Mouse (Mus musculus) neural tube, embryonic 13.5 days (tissue): ENCODE data around the gene Hoxa7. TPM values are rescaled to one million over a fixed set of nuclear protein-coding genes. Genes with fewer than 3 reads are reported as not detected.
A peak's percentile ranks its signal among the peaks of the same experiment; 100 is the strongest.

Experiments used
- ATAC-seq: fragments of 200-750 bp; cut with Nextera tagmentation; 2 replicates; pipeline ENCODE4 v1.8.0; 2017; ENCODE audit warnings: low read depth, mild to moderate bottlenecking, moderate TSS enrichment, moderate library complexity
- H3K27ac ChIP-seq: fragments of 300-500 bp; sonication (generic); replicated peaks from 2 replicates; pipeline ENCODE4 v1.5.1; 2015; ENCODE audit warnings: moderate library complexity, mild to moderate bottlenecking, inconsistent platforms
- H3K27me3 ChIP-seq: fragments of 300-500 bp; sonication (generic); 2 replicates; pipeline ENCODE4 v1.6.1; 2015; ENCODE audit warnings: mild to moderate bottlenecking, inconsistent platforms
- H3K36me3 ChIP-seq: fragments of 300-500 bp; sonication (generic); 2 replicates; pipeline ENCODE4 v1.6.1; 2015; ENCODE audit warnings: mild to moderate bottlenecking, inconsistent platforms
- H3K4me1 ChIP-seq: fragments of 300-500 bp; sonication (generic); replicated peaks from 2 replicates; pipeline ENCODE4 v1.6.1; 2015; ENCODE audit warnings: inconsistent platforms
- H3K4me2 ChIP-seq: fragments of 300-500 bp; sonication (generic); 2 replicates; pipeline ENCODE4 v1.6.1; 2015; ENCODE audit warnings: inconsistent platforms, mild to moderate bottlenecking, moderate library complexity
- H3K4me3 ChIP-seq: fragments of 300-500 bp; sonication (generic); 2 replicates; pipeline ENCODE4 v1.5.1; 2015; ENCODE audit warnings: mild to moderate bottlenecking, inconsistent platforms
- H3K9ac ChIP-seq: fragments of 300-500 bp; sonication (generic); 2 replicates; pipeline ENCODE4 v1.6.1; 2015; ENCODE audit warnings: moderate library complexity, mild to moderate bottlenecking, inconsistent platforms
- H3K9me3 ChIP-seq: fragments of 300-500 bp; sonication (generic); 2 replicates; pipeline ENCODE4 v1.6.1; 2016; ENCODE audit warnings: inconsistent platforms
- WGBS: fragments of 180-500 bp; shearing (Covaris S2); methylation state at CpG from one replicate; pipeline ENCODE4 v1.1.7; 2015; 5-methylcytosine and 5-hydroxymethylcytosine counted together
- polyA plus RNA-seq: library from polyadenylated mRNA; unstranded; fragments of >200 nt; fragmentation: Nextera tagmentation; extraction: Ambion mirVana; gene quantifications from 2 replicates; pipeline ENCODE4 v1.2.1, GENCODE M21; 2015

Gene Hoxa7
- polyA plus RNA-seq, 1 experiment from 2014 or later = 125 TPM

DNA sequence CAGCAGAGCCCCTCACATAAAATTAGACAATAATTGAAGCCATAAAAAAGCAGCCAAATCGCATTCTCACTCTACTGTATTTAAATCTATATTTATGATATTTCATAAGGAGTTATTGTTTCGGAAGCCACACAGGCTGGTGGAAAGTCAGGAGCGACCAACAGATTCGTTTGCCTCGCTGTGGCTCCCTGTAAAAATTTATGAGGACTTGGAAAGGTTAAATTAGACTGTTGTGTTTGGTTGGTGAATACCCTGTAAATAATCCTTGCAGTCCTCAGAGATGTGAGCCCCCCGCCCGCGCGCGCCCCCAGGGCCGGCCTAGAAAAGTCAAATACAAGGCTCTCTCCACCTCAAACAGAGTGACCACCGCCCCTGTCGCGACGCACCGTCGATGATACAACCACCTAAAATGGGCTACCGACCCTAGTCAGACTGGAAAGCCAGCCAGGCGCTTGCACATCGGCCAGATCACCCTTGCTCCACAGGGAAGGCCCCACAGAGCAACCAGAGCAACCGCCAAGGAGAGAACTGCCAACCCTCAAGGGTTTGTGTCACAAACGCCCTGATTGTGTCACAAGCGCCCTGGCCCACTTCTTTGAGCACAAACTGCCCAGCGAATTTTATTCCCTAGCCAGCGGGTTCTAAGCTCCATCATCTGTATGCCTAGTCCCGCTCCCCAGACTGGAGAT, 5.1 kb upstream of the Hoxa7 start:
- H3K27me3 ChIP-seq = no peaks in the 10 kb centered on the region
- peak overlapping the region; percentile 100 for H3K27ac ChIP-seq
- H3K4me3 ChIP-seq = peak overlapping the region; percentile 96
- ATAC-seq = peak; percentile 15; the same call in 1 of the 2 replicates
- peak overlapping the region; percentile 100 for H3K9ac ChIP-seq
- no peaks in the 10 kb centered on the region for H3K36me3 ChIP-seq
- 4% methylated on average over 26 of the region's 26 CpGs for WGBS
- H3K4me2 ChIP-seq = peak overlapping the region; percentile 97
- peaks cover 30% of the 10 kb centered on the region for H3K4me1 ChIP-seq
- H3K9me3 ChIP-seq = no peaks in the 10 kb centered on the region

DNA sequence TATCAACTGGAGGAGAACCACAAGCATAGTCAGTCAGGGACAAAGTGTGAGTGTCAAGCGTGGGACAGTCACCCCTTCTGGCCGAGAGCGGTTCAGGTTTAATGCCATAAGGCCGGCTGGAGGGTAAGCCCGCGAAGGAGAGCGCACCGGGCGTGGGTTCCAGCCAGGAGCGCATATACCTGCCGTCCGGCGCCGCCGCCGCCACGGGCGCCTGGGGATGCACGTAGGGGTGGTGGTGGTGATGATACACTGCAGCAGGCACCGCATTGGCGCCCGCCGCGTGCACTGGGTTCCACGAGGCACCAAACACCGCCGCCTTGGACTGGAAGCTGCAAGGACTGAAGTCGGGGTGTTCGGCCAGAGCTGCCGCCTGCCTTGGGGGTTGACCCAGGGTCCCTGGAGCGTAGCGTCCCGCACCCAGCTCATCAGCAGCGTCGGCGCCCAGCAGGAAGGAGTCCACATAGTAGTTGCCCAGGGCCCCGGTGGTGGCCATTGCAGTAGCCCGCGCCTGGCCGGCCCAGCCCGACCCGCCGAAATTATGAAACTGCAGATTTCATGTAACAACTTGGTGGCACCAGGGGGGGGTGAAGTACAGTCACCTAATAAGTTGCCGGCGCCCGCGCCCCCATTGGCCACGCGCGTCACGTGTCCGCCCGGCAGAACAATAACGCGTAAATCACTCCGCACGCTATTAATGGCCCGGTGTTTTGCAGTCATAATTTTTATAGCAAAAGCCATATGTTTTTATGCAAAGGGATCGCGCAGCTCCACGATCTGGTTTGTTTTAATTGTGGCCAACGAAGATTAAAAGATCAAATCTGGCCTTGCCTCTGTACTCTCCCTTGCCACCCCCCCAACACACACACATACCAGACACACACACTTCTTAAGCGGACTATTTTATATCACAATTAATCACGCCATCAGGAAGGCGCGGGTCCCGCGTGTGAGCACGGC, 4.2 kb upstream of the Hoxa7 start:
- peak; percentile 57 for ATAC-seq
- no peaks in the 10 kb centered on the region for H3K27me3 ChIP-seq
- peak overlapping the region; percentile 97 for H3K4me2 ChIP-seq
- peak overlapping the region; percentile 100 for H3K9ac ChIP-seq
- WGBS = under 1% methylated on average over 69 of the region's 69 CpGs
- H3K4me3 ChIP-seq = peak overlapping the region; percentile 96
- H3K27ac ChIP-seq = peak overlapping the region; percentile 100
- peaks cover 35% of the 10 kb centered on the region for H3K4me1 ChIP-seq
- no peaks in the 10 kb centered on the region for H3K36me3 ChIP-seq
- no peaks in the 10 kb centered on the region for H3K9me3 ChIP-seq

GRCm38 (mm10) chr6:52224895-52225611, 3.4 kb upstream of the Hoxa7 start:
- Histone ChIP-seq H3K36me3 (no peaks in the 10 kb centered on the region), H3K27ac (peak overlapping the region; percentile 100), H3K9me3 (no peaks in the 10 kb centered on the region), H3K27me3 (no peaks in the 10 kb centered on the region), H3K9ac (peak overlapping the region; percentile 100), H3K4me3 (peak overlapping the region; percentile 96), H3K4me2 (peak overlapping the region; percentile 97), H3K4me1 (peaks cover 42% of the 10 kb centered on the region)
- ATAC-seq = no peak
- under 1% methylated on average over 36 of the region's 36 CpGs for WGBS

DNA sequence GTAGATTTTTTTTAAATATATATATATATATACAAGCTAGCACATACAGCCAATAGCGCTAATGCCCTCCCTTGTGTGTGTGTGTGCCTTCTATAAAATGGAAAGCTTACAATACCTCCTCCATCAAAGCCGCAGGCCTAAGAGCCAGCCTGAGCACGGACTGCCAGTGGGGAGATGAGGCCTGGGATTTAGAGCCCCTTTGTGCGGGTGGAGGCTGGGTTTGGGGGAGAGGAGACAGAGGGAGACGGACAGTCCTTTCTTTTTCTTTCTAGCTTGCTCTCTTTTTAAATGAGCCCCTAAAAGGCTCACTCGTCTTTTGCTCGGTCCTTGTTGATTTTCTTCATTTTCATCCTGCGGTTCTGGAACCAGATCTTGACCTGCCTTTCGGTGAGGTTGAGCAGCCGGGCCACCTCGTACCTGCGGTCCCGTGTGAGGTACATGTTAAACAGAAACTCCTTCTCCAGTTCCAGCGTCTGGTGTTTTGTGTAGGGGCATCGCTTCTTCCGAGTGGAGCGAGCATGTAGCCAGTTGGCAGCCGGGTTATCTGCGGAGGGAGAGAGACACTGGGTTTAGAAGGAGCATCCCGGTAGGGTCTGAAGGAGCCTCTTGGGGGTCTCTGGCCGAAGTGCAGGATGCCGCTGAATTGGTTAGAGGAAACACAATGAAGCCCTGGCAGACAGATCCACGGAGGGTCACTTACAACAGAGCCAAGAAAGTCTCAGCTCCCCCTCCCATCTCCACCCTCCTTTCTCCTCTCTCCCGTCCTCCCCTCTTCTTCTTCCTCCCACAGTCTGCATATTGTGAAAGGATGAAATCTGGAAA, 2.5 kb upstream of the Hoxa7 start:
- peak overlapping the region; percentile 100 for H3K27ac ChIP-seq

GRCm38 (mm10) chr6:52222729-52223128, 1.1 kb upstream of the Hoxa7 start:
- H3K4me1 ChIP-seq = peaks cover 57% of the 10 kb centered on the region
- no peaks in the 10 kb centered on the region for H3K36me3 ChIP-seq
- H3K9me3 ChIP-seq = no peaks in the 10 kb centered on the region
- peak overlapping the region; percentile 100 for H3K9ac ChIP-seq
- H3K27me3 ChIP-seq = no peaks in the 10 kb centered on the region
- peak overlapping the region; percentile 97 for H3K4me2 ChIP-seq
- no peak for ATAC-seq
- H3K4me3 ChIP-seq = peak overlapping the region; percentile 96
- WGBS = 7% methylated on average over 13 of the region's 13 CpGs
- peak overlapping the region; percentile 100 for H3K27ac ChIP-seq

More for the DNA sequence above, 2.5 kb upstream of the Hoxa7 start:
- Histone ChIP-seq H3K36me3 (no peaks in the 10 kb centered on the region), H3K27me3 (no peaks in the 10 kb centered on the region), H3K9me3 (no peaks in the 10 kb centered on the region), H3K4me2 (peak overlapping the region; percentile 97), H3K9ac (peak overlapping the region; percentile 100), H3K4me1 (peaks cover 51% of the 10 kb centered on the region), H3K4me3 (peak overlapping the region; percentile 96)
- ATAC-seq = no peak
- 1% methylated on average over 24 of the region's 24 CpGs for WGBS

DNA sequence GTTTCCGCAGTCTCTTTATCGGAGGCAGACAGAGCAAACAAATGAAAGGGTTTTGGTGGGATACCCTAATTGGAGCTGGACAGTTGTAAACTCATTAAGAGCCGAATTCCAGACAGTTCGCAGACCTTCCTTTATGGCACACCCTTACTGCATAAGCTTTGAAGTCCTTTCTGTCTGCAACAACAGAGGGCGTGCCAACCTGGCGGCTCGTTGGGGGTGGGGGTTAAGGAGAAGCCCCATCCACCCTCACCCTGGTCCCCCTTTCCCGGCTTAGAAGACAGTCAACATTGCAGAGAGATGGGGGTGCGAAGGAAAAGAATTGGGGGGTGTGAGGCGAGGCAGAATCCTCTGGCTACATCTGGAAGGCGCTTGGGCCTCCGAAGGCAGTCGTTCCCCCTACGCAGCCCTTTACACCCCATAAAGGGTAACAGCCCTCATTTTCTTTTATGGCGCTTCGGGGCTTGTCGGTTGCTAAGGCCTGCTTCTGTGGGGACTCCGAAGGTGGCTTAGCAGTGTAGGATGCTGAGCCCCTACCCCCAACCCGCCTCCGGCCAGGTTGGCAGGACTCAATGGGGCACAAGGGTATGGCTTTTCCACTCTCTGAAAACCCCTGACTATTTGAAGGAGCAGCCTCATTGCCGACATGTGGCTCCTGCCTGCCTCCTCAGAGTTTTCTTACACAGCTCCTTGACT, 485 bp upstream of the Hoxa7 start:
- Histone ChIP-seq H3K4me1 (peaks cover 54% of the 10 kb centered on the region), H3K27me3 (no peaks in the 10 kb centered on the region), H3K9ac (peak overlapping the region; percentile 100), H3K36me3 (no peaks in the 10 kb centered on the region), H3K4me2 (peak overlapping the region; percentile 97), H3K9me3 (no peaks in the 10 kb centered on the region), H3K27ac (peak overlapping the region; percentile 100), H3K4me3 (peak overlapping the region; percentile 96)
- peak; percentile 6 for ATAC-seq
- WGBS = 1% methylated on average over 21 of the region's 21 CpGs

DNA sequence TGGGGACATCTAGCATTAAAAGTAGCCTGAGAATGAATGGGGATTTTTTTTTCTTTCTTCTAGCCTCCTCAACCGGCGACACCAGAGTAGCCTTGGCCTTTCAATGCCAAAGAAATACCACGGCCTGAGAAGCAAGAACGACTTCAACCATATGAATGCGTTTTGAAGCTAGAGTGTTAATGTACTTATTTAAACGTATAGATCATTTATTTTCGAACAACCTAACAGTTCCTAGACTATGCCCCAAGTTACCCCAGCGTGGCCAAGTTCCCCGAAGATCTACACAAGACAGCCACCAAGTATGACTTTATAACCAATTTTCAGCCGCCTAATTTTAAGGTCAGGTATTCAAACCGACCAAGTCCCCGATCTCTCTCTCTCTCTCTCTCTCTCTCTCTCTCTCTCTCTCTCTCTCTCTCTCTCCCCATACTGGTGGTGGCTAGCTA, 766 bp downstream of the Hoxa7 start:
- no peak for ATAC-seq
- WGBS = 4% methylated on average over 12 of the region's 12 CpGs
- peak overlapping the region; percentile 100 for H3K9ac ChIP-seq
- no peaks in the 10 kb centered on the region for H3K27me3 ChIP-seq
- peak overlapping the region; percentile 97 for H3K4me2 ChIP-seq
- peaks cover 51% of the 10 kb centered on the region for H3K4me1 ChIP-seq
- H3K9me3 ChIP-seq = no peaks in the 10 kb centered on the region
- H3K4me3 ChIP-seq = peak overlapping the region; percentile 96
- H3K27ac ChIP-seq = peak overlapping the region; percentile 100
- H3K36me3 ChIP-seq = no peaks in the 10 kb centered on the region

- peak overlapping the region; percentile 96 for H3K4me3 ChIP-seq
- peak overlapping the region; percentile 100 for H3K27ac ChIP-seq
- peak overlapping the region; percentile 97 for H3K4me2 ChIP-seq
Measured at GRCm38 (mm10) chr6:52220003-52220864, 1.4 kb downstream of the Hoxa7 start.

GRCm38 (mm10) chr6:52219234-52219942, 2.3 kb downstream of the Hoxa7 start:
- H3K4me1 ChIP-seq = peaks cover 66% of the 10 kb centered on the region
- 20% methylated on average over 9 of the region's 9 CpGs for WGBS
- H3K36me3 ChIP-seq = no peaks in the 10 kb centered on the region
- peak overlapping the region; percentile 100 for H3K27ac ChIP-seq
- H3K9ac ChIP-seq = peak overlapping the region; percentile 100
- peak overlapping the region; percentile 97 for H3K4me2 ChIP-seq
- no peak for ATAC-seq
- peak overlapping the region; percentile 96 for H3K4me3 ChIP-seq
- no peaks in the 10 kb centered on the region for H3K9me3 ChIP-seq
- no peaks in the 10 kb centered on the region for H3K27me3 ChIP-seq

More at GRCm38 (mm10) chr6:52220003-52220864, 1.4 kb downstream of the Hoxa7 start:
- no peaks in the 10 kb centered on the region for H3K27me3 ChIP-seq
- no peaks in the 10 kb centered on the region for H3K36me3 ChIP-seq
- 4% methylated on average over 32 of the region's 32 CpGs for WGBS
- no peak for ATAC-seq
- no peaks in the 10 kb centered on the region for H3K9me3 ChIP-seq
- peaks cover 57% of the 10 kb centered on the region for H3K4me1 ChIP-seq
- peak overlapping the region; percentile 100 for H3K9ac ChIP-seq
